9 mouse cellular contexts compared by ENCODE assay signal in the genomic region with DNA sequence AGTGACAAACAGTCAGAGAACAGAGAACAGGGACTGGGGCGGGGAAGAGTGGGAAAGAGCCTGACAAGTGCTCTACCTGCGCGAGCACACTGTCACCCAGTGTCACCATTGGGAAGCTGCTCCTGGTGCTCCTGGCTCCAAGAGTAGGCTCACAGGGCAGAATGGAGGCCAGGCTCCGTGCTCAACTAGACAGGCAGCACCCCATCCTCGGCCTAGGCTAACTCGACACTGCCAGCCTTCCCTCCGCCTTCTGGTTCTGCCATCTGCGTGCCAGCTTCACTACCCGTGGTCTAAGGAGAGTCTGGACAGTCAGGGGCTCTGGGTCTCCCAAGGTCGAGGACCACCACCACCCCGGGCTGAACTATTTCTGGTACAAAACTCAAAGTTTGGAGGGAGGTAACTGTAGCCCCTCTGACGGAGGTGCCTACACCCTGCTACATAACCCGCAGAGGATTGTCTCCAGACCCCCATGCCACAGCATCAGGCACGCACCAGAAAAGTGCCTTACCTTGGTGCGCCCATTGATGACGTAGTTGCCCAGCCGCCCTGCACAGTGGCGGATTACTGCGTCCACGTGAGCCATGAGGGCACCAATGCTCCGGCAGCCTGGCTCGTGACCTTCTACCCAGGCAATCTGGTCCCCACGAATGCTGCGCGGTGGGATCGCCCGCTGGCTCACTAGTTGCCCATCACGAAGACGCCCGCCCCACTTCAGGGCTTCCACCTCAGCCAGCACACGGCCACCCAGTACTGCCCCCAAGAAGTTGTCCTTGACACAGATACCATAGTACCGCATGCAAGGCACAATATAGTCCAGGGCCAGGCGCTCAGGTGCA. TPM values are rescaled to one million over a fixed set of nuclear protein-coding genes. Genes with fewer than 3 reads are reported as not detected.
DNase-seq lines count a peak whose midpoint lies in the region; ATAC-seq and TF ChIP-seq lines count a peak whose summit lies in the region.
"Had no signal": no experiment of that assay in that cellular context is flagged by ENCODE, and none has a peak within 500 bp of the region (broad histone marks: within the 10 kb centered on the region; RNA-seq: fewer than 3 reads in every experiment).

No protein-coding gene starts in this region.

- no peak for DNase-seq in lung, embryonic 14.5 days
- no peak for DNase-seq in lung, postnatal 10 days
- peak; percentile 56 to 66 for DNase-seq in cerebellum, postnatal 14 days
- peak; percentile 68 for DNase-seq in midbrain, embryonic 11.5 days (ENCODE audit: low spot score, missing footprints)
- no peak for DNase-seq in layer of hippocampus, adult 8-10 months (ENCODE audit: low spot score in 2 of 2)
- no peak for DNase-seq in yolk sac, embryonic 10.5 days (ENCODE audit: low spot score)

- H3K36me3 ChIP-seq in lung, embryonic 14.5 days (ENCODE audit: insufficient read depth) = peaks cover 50% of the 10 kb centered on the region
- peaks cover 13% of the 10 kb centered on the region for H3K36me3 ChIP-seq in hindbrain, embryonic 15.5 days
- H3K36me3 ChIP-seq in midbrain, embryonic 11.5 days (ENCODE audit: control insufficient read depth, insufficient read depth, low read length) = peaks cover 8% of the 10 kb centered on the region

- 75% methylated on average over 33 of the region's 33 CpGs for WGBS in lung, embryonic 14.5 days
- 78% methylated on average over 33 of the region's 33 CpGs for WGBS in hindbrain, embryonic 15.5 days
- 86% methylated on average over 33 of the region's 33 CpGs for whole genome bisulfite sequencing in midbrain, embryonic 11.5 days

- no peak for ATAC-seq in lung, embryonic 14.5 days (ENCODE audit: insufficient read depth)
- no peak for ATAC-seq in hindbrain, embryonic 15.5 days (ENCODE audit: low FRiP score, low read depth)
- ATAC-seq in midbrain, embryonic 11.5 days (ENCODE audit: low FRiP score) = no peak
- ATAC-seq in frontal cortex, adult (ENCODE audit: low TSS enrichment) = no peak

- H3K4me2 ChIP-seq in lung, embryonic 14.5 days = peak overlapping the region; percentile 82
- peak overlapping the region; percentile 76 for H3K4me2 ChIP-seq in hindbrain, embryonic 15.5 days
- peak overlapping the region; percentile 79; the same call in 1 of the 2 replicates for H3K4me2 ChIP-seq in midbrain, embryonic 11.5 days

- H3K27me3 ChIP-seq in lung, embryonic 14.5 days (ENCODE audit: insufficient read depth, low read length) = no peaks in the 10 kb centered on the region
- no peaks in the 10 kb centered on the region for H3K27me3 ChIP-seq in hindbrain, embryonic 15.5 days
- no peaks in the 10 kb centered on the region for H3K27me3 ChIP-seq in midbrain, embryonic 11.5 days (ENCODE audit: control insufficient read depth, insufficient read depth, low read length)

- H3K4me3 ChIP-seq in lung, embryonic 14.5 days (ENCODE audit: low read depth, low read length) = peak overlapping the region; percentile 71
- peak overlapping the region; percentile 78 for H3K4me3 ChIP-seq in hindbrain, embryonic 15.5 days
- peak overlapping the region; percentile 78 for H3K4me3 ChIP-seq in midbrain, embryonic 11.5 days (ENCODE audit: low read depth, low read length)

- no peaks in the 10 kb centered on the region for H3K9me3 ChIP-seq in lung, embryonic 14.5 days (ENCODE audit: low read depth, low read length)
- no peaks in the 10 kb centered on the region for H3K9me3 ChIP-seq in hindbrain, embryonic 15.5 days
- H3K9me3 ChIP-seq in midbrain, embryonic 11.5 days (ENCODE audit: control insufficient read depth, low read length) = no peaks in the 10 kb centered on the region

- TF ChIP-seq CTCF in lung, embryonic 14.5 days (IDR thresholded peaks at IDR 0.05; ENCODE audit: low read depth) = no peak

- no peak overlapping the region for H3K27ac ChIP-seq in lung, embryonic 14.5 days (ENCODE audit: low read depth)
- no peak overlapping the region for H3K27ac ChIP-seq in hindbrain, embryonic 15.5 days (replicated peaks)
- H3K27ac ChIP-seq in midbrain, embryonic 11.5 days (ENCODE audit: low read depth, low read length) = no peak overlapping the region
- H3K27ac ChIP-seq: macrophage had no signal

- peak overlapping the region; percentile 85 for H3K9ac ChIP-seq in lung, embryonic 14.5 days
- H3K9ac ChIP-seq in hindbrain, embryonic 15.5 days = peak overlapping the region; percentile 32; the same call in 1 of the 2 replicates
- H3K9ac ChIP-seq in midbrain, embryonic 11.5 days (ENCODE audit: low read length) = peak overlapping the region; percentile 86

- peaks cover 18% of the 10 kb centered on the region for H3K4me1 ChIP-seq in lung, embryonic 14.5 days (ENCODE audit: insufficient read depth)
- peaks cover 68% of the 10 kb centered on the region for H3K4me1 ChIP-seq in hindbrain, embryonic 15.5 days (replicated peaks)
- peaks cover 38% of the 10 kb centered on the region for H3K4me1 ChIP-seq in midbrain, embryonic 11.5 days (ENCODE audit: control insufficient read depth, insufficient read depth, low read length)

RNA-seq across cellular contexts. Expression of a gene that starts 2.3 kb away (rescaled TPM):
- polyA plus RNA-seq in lung, embryonic 14.5 days (2014; fragmentation: Nextera tagmentation; extraction: Ambion mirVana) = 48.4 and 50.0 TPM in 2 replicates
- 96.4 and 107 TPM in 2 replicates for polyA plus RNA-seq in hindbrain, embryonic 15.5 days (2015; fragmentation: Nextera tagmentation; extraction: Ambion mirVana)
- 36.4 and 43.5 TPM in 2 replicates for polyA plus RNA-seq in midbrain, embryonic 11.5 days (2014; fragmentation: Nextera tagmentation; extraction: Ambion mirVana)
- 100 to 1,000 TPM in 3 of 4 experiments, 10 to 100 TPM in 1; 97.6 to 103 (median 102) TPM for total RNA-seq in layer of hippocampus, adult 8-10 months (2022)

RNA-seq across cellular contexts. Expression of a gene that starts 10.8 kb away (rescaled TPM):
- polyA plus RNA-seq in lung, embryonic 14.5 days (2014; fragmentation: Nextera tagmentation; extraction: Ambion mirVana) = 0.11 and 0.20 TPM in 2 replicates
- 0.14 and 0.29 TPM in 2 replicates for polyA plus RNA-seq in hindbrain, embryonic 15.5 days (2015; fragmentation: Nextera tagmentation; extraction: Ambion mirVana)
- 0.11 and 0.19 TPM in 2 replicates for polyA plus RNA-seq in midbrain, embryonic 11.5 days (2014; fragmentation: Nextera tagmentation; extraction: Ambion mirVana)
- total RNA-seq in layer of hippocampus, adult 8-10 months (2022) = not detected
- polyA plus RNA-seq: macrophage had no signal

RNA-seq across cellular contexts. Expression of a gene that starts 14.4 kb away (rescaled TPM):
- polyA plus RNA-seq in lung, embryonic 14.5 days (2014; fragmentation: Nextera tagmentation; extraction: Ambion mirVana) = 59.4 and 62.1 TPM in 2 replicates
- 102 and 111 TPM in 2 replicates for polyA plus RNA-seq in hindbrain, embryonic 15.5 days (2015; fragmentation: Nextera tagmentation; extraction: Ambion mirVana)
- polyA plus RNA-seq in midbrain, embryonic 11.5 days (2014; fragmentation: Nextera tagmentation; extraction: Ambion mirVana) = 57.4 and 59.1 TPM in 2 replicates
- total RNA-seq in layer of hippocampus, adult 8-10 months (2022) = 100 to 1,000 TPM in 2 of 4 experiments, 10 to 100 TPM in 2; 91.9 to 112 (median 102) TPM

RNA-seq across cellular contexts. Expression of a gene that starts 16.6 kb away (rescaled TPM):
- 0.55 and 1.5 TPM in 2 replicates for polyA plus RNA-seq in lung, embryonic 14.5 days (2014; fragmentation: Nextera tagmentation; extraction: Ambion mirVana)
- 0.39 and 1.1 TPM in 2 replicates for polyA plus RNA-seq in hindbrain, embryonic 15.5 days (2015; fragmentation: Nextera tagmentation; extraction: Ambion mirVana)
- not detected in 2 replicates for polyA plus RNA-seq in midbrain, embryonic 11.5 days (2014; fragmentation: Nextera tagmentation; extraction: Ambion mirVana)
- not detected for total RNA-seq in layer of hippocampus, adult 8-10 months (2022)
- polyA plus RNA-seq: macrophage had no signal

RNA-seq across cellular contexts. Expression of a gene that starts 16.6 kb away (rescaled TPM):
- polyA plus RNA-seq in lung, embryonic 14.5 days (2014; fragmentation: Nextera tagmentation; extraction: Ambion mirVana) = 155 and 161 TPM in 2 replicates
- 23.9 and 26.6 TPM in 2 replicates for polyA plus RNA-seq in hindbrain, embryonic 15.5 days (2015; fragmentation: Nextera tagmentation; extraction: Ambion mirVana)
- polyA plus RNA-seq in midbrain, embryonic 11.5 days (2014; fragmentation: Nextera tagmentation; extraction: Ambion mirVana) = 0.93 and 1.4 TPM in 2 replicates
- 1 to 10 TPM in 3 of 4 experiments, under 1 TPM in 1; 0.86 to 3.9 (median 2.5) TPM for total RNA-seq in layer of hippocampus, adult 8-10 months (2022)
- polyA plus RNA-seq: macrophage had no signal

Comparison
In these comparisons a context has a peak if more than half of its experiments do, and no peak if none do; other contexts are left out.
1. DNase-seq: peak in cerebellum, postnatal 14 days (2 of 2) and midbrain, embryonic 11.5 days (single experiment); none in lung, embryonic 14.5 days (single experiment), lung, postnatal 10 days (single experiment), layer of hippocampus, adult 8-10 months (0 of 2) and yolk sac, embryonic 10.5 days (single experiment).
2. H3K9ac ChIP-seq: peak in every context shown above with its lines; median percentile 86 in midbrain, embryonic 11.5 days; 85 in lung, embryonic 14.5 days; 32 in hindbrain, embryonic 15.5 days.
3. Peak in every context shown above with its lines, with median percentiles within 50 percentile points of each other: H3K4me2 ChIP-seq and H3K4me3 ChIP-seq.